Mouse (Mus musculus) heart, embryonic 16.5 days (tissue): ENCODE results near the gene Haus8. TPM values are rescaled to one million over a fixed set of nuclear protein-coding genes. Genes with fewer than 3 reads are reported as not detected.
"Not testable (repeated sequence)": the region's sequence is repeated elsewhere in the genome, so short reads cannot be mapped to it uniquely, and the experiment has no call there.

Source experiments
- ATAC-seq: fragments of 200-750 bp; cut with Nextera tagmentation; replicated peaks from 2 replicates; pipeline ENCODE4 v1.8.0; 2017; ENCODE audit warnings: moderate number of reproducible peaks; ENCODE audit not compliant: insufficient read depth, low FRiP score; ENCODE audit errors: extremely low read depth
- H3K27ac ChIP-seq: fragments of 300-500 bp; sonication (generic); 2 replicates; pipeline ENCODE4 v1.5.1; 2014; ENCODE audit warnings: mild to moderate bottlenecking, low read length, control low read depth, moderate library complexity
- H3K27me3 ChIP-seq: fragments of 300-500 bp; sonication (generic); 2 replicates; pipeline ENCODE4 v1.6.1; 2014; ENCODE audit warnings: low read length, mixed read lengths; ENCODE audit not compliant: control insufficient read depth, insufficient read depth
- H3K36me3 ChIP-seq: fragments of 300-500 bp; sonication (generic); 2 replicates; pipeline ENCODE4 v1.6.1; 2014; ENCODE audit not compliant: control insufficient read depth, insufficient read depth
- H3K4me1 ChIP-seq: fragments of 300-500 bp; sonication (generic); 2 replicates; pipeline ENCODE4 v1.6.1; 2014; ENCODE audit warnings: low read length, mixed read lengths; ENCODE audit not compliant: control insufficient read depth, insufficient read depth
- H3K4me2 ChIP-seq: fragments of 300-500 bp; sonication (generic); 2 replicates; pipeline ENCODE4 v1.6.1; 2014; ENCODE audit warnings: low read depth, mild to moderate bottlenecking, control low read depth, low read length
- H3K4me3 ChIP-seq: fragments of 300-500 bp; sonication (generic); 2 replicates; pipeline ENCODE4 v1.5.1; 2014; ENCODE audit warnings: mild to moderate bottlenecking, control low read depth, low read length
- H3K9ac ChIP-seq: fragments of 300-500 bp; sonication (generic); 2 replicates; pipeline ENCODE4 v1.6.1; 2014; ENCODE audit warnings: low read length, control low read depth
- H3K9me3 ChIP-seq: fragments of 300-500 bp; sonication (generic); replicated peaks from 2 replicates; pipeline ENCODE4 v1.6.1; 2016; ENCODE audit warnings: low read length; ENCODE audit not compliant: control insufficient read depth
- WGBS: fragments of 180-500 bp; shearing (Covaris S2); extraction: QIAGEN DNeasy Blood & Tissue Kit; methylation state at CpG from one replicate; pipeline ENCODE4 v1.1.7; 2014; 5-methylcytosine and 5-hydroxymethylcytosine counted together
- polyA plus RNA-seq: library from polyadenylated mRNA; unstranded; fragments of >200 nt; fragmentation: Nextera tagmentation; extraction: Ambion mirVana; gene quantifications from 2 replicates; pipeline ENCODE4 v1.2.1, GENCODE M21; 2015

Gene Haus8
- polyA plus RNA-seq, 1 experiment from 2014 or later, result 130 TPM

- H3K27me3 ChIP-seq, result no peaks in the 10 kb centered on the region
- no peak overlapping the region for H3K27ac ChIP-seq
- ATAC-seq, result no peak
- 86% methylated on average over 1 of the region's 1 CpGs for WGBS
- peaks cover 6% of the 10 kb centered on the region for H3K9me3 ChIP-seq
- peaks cover 8% of the 10 kb centered on the region; the same call in 1 of the 2 replicates for H3K4me1 ChIP-seq
- H3K9ac ChIP-seq, result no peak overlapping the region
- H3K36me3 ChIP-seq, result peaks cover 8% of the 10 kb centered on the region
- H3K4me2 ChIP-seq, result no peak overlapping the region
- H3K4me3 ChIP-seq, result no peak overlapping the region
These were observed 34.6 kb upstream of the Haus8 start for GRCm38 (mm10) chr8:71307371-71307770.

GRCm38 (mm10) chr8:71305988-71306387 is 33.3 kb upstream of the Haus8 start:
- no peak; the same call in 1 of the 2 replicates for ATAC-seq
- Histone ChIP-seq H3K4me3 (no peak overlapping the region), H3K4me1 (no peaks in the 10 kb centered on the region), H3K4me2 (no peak overlapping the region), H3K9ac (no peak overlapping the region), H3K9me3 (peaks cover 9% of the 10 kb centered on the region), H3K27ac (no peak overlapping the region), H3K27me3 (no peaks in the 10 kb centered on the region), H3K36me3 (peaks cover 13% of the 10 kb centered on the region)
- 54% methylated on average over 1 of the region's 1 CpGs for WGBS

GRCm38 (mm10) chr8:71303632-71304031 is 30.9 kb upstream of the Haus8 start:
- Histone ChIP-seq H3K9me3 (peaks cover 9% of the 10 kb centered on the region), H3K4me3 (no peak overlapping the region), H3K36me3 (peaks cover 13% of the 10 kb centered on the region), H3K4me2 (no peak overlapping the region), H3K27ac (peak overlapping the region; percentile 25; the same call in 1 of the 2 replicates), H3K4me1 (0 out of 2 replicates have a peak, but pooled peaks cover 5% of the 10 kb centered on the region), H3K9ac (no peak overlapping the region), H3K27me3 (no peaks in the 10 kb centered on the region)
- ATAC-seq, result no peak
- 64% methylated on average over 1 of the region's 1 CpGs for WGBS

- 93% methylated on average over 1 of the region's 1 CpGs for WGBS
These were observed 30.1 kb upstream of the Haus8 start for GRCm38 (mm10) chr8:71302788-71303187.

GRCm38 (mm10) chr8:71299716-71300115 is 27.0 kb upstream of the Haus8 start:
- no peak for ATAC-seq
- H3K27me3 ChIP-seq, result no peaks in the 10 kb centered on the region
- H3K4me3 ChIP-seq, result no peak overlapping the region
- 72% methylated on average over 3 of the region's 3 CpGs for WGBS
- no peak overlapping the region for H3K9ac ChIP-seq
- H3K4me2 ChIP-seq, result no peak overlapping the region
- H3K4me1 ChIP-seq, result 0 out of 2 replicates have a peak, but pooled peaks cover 8% of the 10 kb centered on the region
- peaks cover 31% of the 10 kb centered on the region for H3K36me3 ChIP-seq
- no peak overlapping the region for H3K27ac ChIP-seq
- peaks cover 9% of the 10 kb centered on the region for H3K9me3 ChIP-seq

More at GRCm38 (mm10) chr8:71302788-71303187, 30.1 kb upstream of the Haus8 start:
- no peak overlapping the region for H3K27ac ChIP-seq
- peaks cover 17% of the 10 kb centered on the region for H3K36me3 ChIP-seq
- H3K4me2 ChIP-seq, result no peak overlapping the region
- no peak overlapping the region for H3K9ac ChIP-seq
- ATAC-seq, result no peak
- 0 out of 2 replicates have a peak, but pooled peaks cover 5% of the 10 kb centered on the region for H3K4me1 ChIP-seq
- H3K9me3 ChIP-seq, result peaks cover 9% of the 10 kb centered on the region
- no peaks in the 10 kb centered on the region for H3K27me3 ChIP-seq
- no peak overlapping the region for H3K4me3 ChIP-seq

GRCm38 (mm10) chr8:71297439-71297838 is 24.7 kb upstream of the Haus8 start:
- H3K36me3 ChIP-seq, result peaks cover 26% of the 10 kb centered on the region
- no peak overlapping the region for H3K27ac ChIP-seq
- ATAC-seq, result no peak
- 82% methylated on average over 1 of the region's 1 CpGs for WGBS
- H3K9me3 ChIP-seq, result peaks cover 4% of the 10 kb centered on the region
- no peak overlapping the region for H3K4me3 ChIP-seq
- H3K27me3 ChIP-seq, result no peaks in the 10 kb centered on the region
- no peak overlapping the region for H3K4me2 ChIP-seq
- H3K4me1 ChIP-seq, result 0 out of 2 replicates have a peak, but pooled peaks cover 8% of the 10 kb centered on the region
- H3K9ac ChIP-seq, result no peak overlapping the region

- H3K27me3 ChIP-seq, result no peaks in the 10 kb centered on the region
- whole genome bisulfite sequencing, result 77% methylated on average over 2 of the region's 2 CpGs
- no peaks in the 10 kb centered on the region for H3K9me3 ChIP-seq
- 0 out of 2 replicates have a peak, but pooled peaks cover 8% of the 10 kb centered on the region for H3K4me1 ChIP-seq
- H3K4me2 ChIP-seq, result no peak overlapping the region
- no peak overlapping the region for H3K4me3 ChIP-seq
- no peak overlapping the region for H3K9ac ChIP-seq
- peaks cover 23% of the 10 kb centered on the region for H3K36me3 ChIP-seq
- H3K27ac ChIP-seq, result 0 out of 2 replicates have a peak overlapping the region, but pooled peaks have one; percentile 2
- ATAC-seq, result no peak
These were observed 24.1 kb upstream of the Haus8 start for GRCm38 (mm10) chr8:71296784-71297183.

- H3K4me1 ChIP-seq, result peaks cover 9% of the 10 kb centered on the region; the same call in 1 of the 2 replicates
- H3K4me2 ChIP-seq, result no peak overlapping the region
- H3K27me3 ChIP-seq, result no peaks in the 10 kb centered on the region
- no peak for ATAC-seq
- 93% methylated on average over 2 of the region's 2 CpGs for WGBS
- H3K9ac ChIP-seq, result no peak overlapping the region
- H3K9me3 ChIP-seq, result no peaks in the 10 kb centered on the region
- no peak overlapping the region for H3K4me3 ChIP-seq
- peaks cover 25% of the 10 kb centered on the region for H3K36me3 ChIP-seq
- H3K27ac ChIP-seq, result no peak overlapping the region
These were observed 23.5 kb upstream of the Haus8 start for GRCm38 (mm10) chr8:71296188-71296621.

GRCm38 (mm10) chr8:71293930-71294329 is 21.2 kb upstream of the Haus8 start:
- not testable (repeated sequence) for H3K27me3 ChIP-seq, H3K9ac ChIP-seq, ATAC-seq, H3K27ac ChIP-seq, H3K4me3 ChIP-seq, H3K4me2 ChIP-seq, H3K9me3 ChIP-seq
- WGBS, result 86% methylated on average over 3 of the region's 3 CpGs
- Histone ChIP-seq H3K36me3 (peaks cover 37% of the 10 kb centered on the region), H3K4me1 (peaks cover 12% of the 10 kb centered on the region)
